Mouse (Mus musculus): ENCODE data around the gene Hmgb1. TPM values are rescaled to one million over a fixed set of nuclear protein-coding genes. Genes with fewer than 3 reads are reported as not detected.
A peak's percentile ranks its signal among the peaks of the same experiment; 100 is the strongest.

The Hmgb1 gene
- total RNA-seq, 2 experiments from 2014 or later = 127 to 133 TPM

GRCm38 (mm10) chr5:149107566-149107965, 76.7 kb downstream of the Hmgb1 start:
- DNase-seq (ENCODE audit: low spot score in 2 of 2) = no peak

- DNase-seq (ENCODE audit: low spot score in 2 of 2) = no peak
Observed at GRCm38 (mm10) chr5:149104096-149104725, 80.1 kb downstream of the Hmgb1 start.

- DNase-seq (ENCODE audit: low spot score in 2 of 2) = no peak
Observed at GRCm38 (mm10) chr5:149101869-149102268, 82.4 kb downstream of the Hmgb1 start.

GRCm38 (mm10) chr5:149100091-149100490, 84.2 kb downstream of the Hmgb1 start:
- no peak for DNase-seq (ENCODE audit: low spot score in 2 of 2)

- DNase-seq (ENCODE audit: low spot score in 2 of 2) = no peak
Observed at GRCm38 (mm10) chr5:149099009-149099408, 85.3 kb downstream of the Hmgb1 start.

GRCm38 (mm10) chr5:149097841-149098240, 86.4 kb downstream of the Hmgb1 start:
- no peak for DNase-seq (ENCODE audit: low spot score in 2 of 2)

GRCm38 (mm10) chr5:149096284-149096683, 88.0 kb downstream of the Hmgb1 start:
- DNase-seq (ENCODE audit: low spot score in 2 of 2) = no peak

GRCm38 (mm10) chr5:149092926-149093325, 91.4 kb downstream of the Hmgb1 start:
- no peak for DNase-seq (ENCODE audit: low spot score in 2 of 2)

GRCm38 (mm10) chr5:149092526-149092925, 91.8 kb downstream of the Hmgb1 start:
- no peak for DNase-seq (ENCODE audit: low spot score in 2 of 2)

GRCm38 (mm10) chr5:149091256-149091655, 93.0 kb downstream of the Hmgb1 start:
- peak in 1 of 2 experiments; percentile 3 for DNase-seq (ENCODE audit: low spot score in 2 of 2)

- no peak for DNase-seq (ENCODE audit: low spot score in 2 of 2)
Observed at GRCm38 (mm10) chr5:149089860-149090259, 94.4 kb downstream of the Hmgb1 start.

GRCm38 (mm10) chr5:149089456-149089855, 94.8 kb downstream of the Hmgb1 start:
- no peak for DNase-seq (ENCODE audit: low spot score in 2 of 2)

- DNase-seq (ENCODE audit: low spot score in 2 of 2) = no peak
Observed at GRCm38 (mm10) chr5:149088891-149089290, 95.4 kb downstream of the Hmgb1 start.

GRCm38 (mm10) chr5:149088149-149088548, 96.1 kb downstream of the Hmgb1 start:
- DNase-seq (ENCODE audit: low spot score in 2 of 2) = no peak

GRCm38 (mm10) chr5:149086382-149087244, 97.7 kb downstream of the Hmgb1 start:
- DNase-seq (ENCODE audit: low spot score in 2 of 2) = no peak

- DNase-seq (ENCODE audit: low spot score in 2 of 2) = no peak
Observed at GRCm38 (mm10) chr5:149080466-149080865, 103.8 kb downstream of the Hmgb1 start.

GRCm38 (mm10) chr5:149079758-149080150, 104.5 kb downstream of the Hmgb1 start:
- DNase-seq (ENCODE audit: low spot score in 2 of 2) = no peak

GRCm38 (mm10) chr5:149079018-149079757, 105.1 kb downstream of the Hmgb1 start:
- peak in 1 of 2 experiments; percentile 8 for DNase-seq (ENCODE audit: low spot score in 2 of 2)

- DNase-seq (ENCODE audit: low spot score in 2 of 2) = no peak
Observed at GRCm38 (mm10) chr5:149077136-149077535, 107.2 kb downstream of the Hmgb1 start.

GRCm38 (mm10) chr5:149071546-149071945, 112.7 kb downstream of the Hmgb1 start:
- no peak for DNase-seq (ENCODE audit: low spot score in 2 of 2)

GRCm38 (mm10) chr5:149068745-149069144, 115.5 kb downstream of the Hmgb1 start:
- no peak for DNase-seq (ENCODE audit: low spot score in 2 of 2)

GRCm38 (mm10) chr5:149068247-149068740, 116.0 kb downstream of the Hmgb1 start:
- DNase-seq (ENCODE audit: low spot score in 2 of 2) = no peak
